Mouse (Mus musculus) bone marrow macrophage, adult 2 months (primary cell): Measurements from ENCODE around the gene Vmn1r4. TPM values are rescaled to one million over a fixed set of nuclear protein-coding genes. Genes with fewer than 3 reads are reported as not detected.

Source experiments
- H3K27ac ChIP-seq: 2 replicates; pipeline ENCODE4 v1.5.1; 2012; ENCODE audit warnings: low read depth, low read length; ENCODE audit not compliant: insufficient read depth
- H3K4me1 ChIP-seq: 2 replicates; pipeline ENCODE4 v1.6.1; 2012; ENCODE audit warnings: low read length; ENCODE audit not compliant: control insufficient read depth, insufficient read depth
- H3K4me3 ChIP-seq: 2 replicates; pipeline ENCODE4 v1.5.1; 2012; ENCODE audit warnings: mild to moderate bottlenecking, low read length, moderate library complexity; ENCODE audit not compliant: insufficient read depth
- CTCF ChIP-seq: IDR thresholded peaks from 2 replicates; pipeline ENCODE4 v1.5.1; 2012; ENCODE audit warnings: low read depth, mild to moderate bottlenecking, low read length, moderate library complexity
- POLR2A ChIP-seq: IDR thresholded peaks from 2 replicates; pipeline ENCODE4 v1.6.1; 2012; ENCODE audit warnings: mild to moderate bottlenecking, low read depth, low read length, borderline replicate concordance
- polyA plus RNA-seq: library from polyadenylated mRNA; stranded (reverse); fragments of >200 nt; gene quantifications from 2 replicates; pipeline ENCODE4 v1.2.4, GENCODE M21; 2012; ENCODE audit not compliant: missing spikeins, insufficient read depth, insufficient read length

Vmn1r4 gene
- polyA plus RNA-seq, 1 experiment, result not detected

GRCm38 (mm10) chr6:56902606-56903520, 21.0 kb upstream of the Vmn1r4 start:
- H3K27ac ChIP-seq, result no peak overlapping the region

GRCm38 (mm10) chr6:56903831-56904230, 20.0 kb upstream of the Vmn1r4 start:
- no peak overlapping the region for H3K4me3 ChIP-seq
- peaks cover 14% of the 10 kb centered on the region for H3K4me1 ChIP-seq
- no peak overlapping the region for H3K27ac ChIP-seq
- TF ChIP-seq CTCF, result no peak
- no peak for TF ChIP-seq POLR2A

More at GRCm38 (mm10) chr6:56902606-56903520, 21.0 kb upstream of the Vmn1r4 start:
- H3K4me1 ChIP-seq, result peaks cover 12% of the 10 kb centered on the region
- H3K4me3 ChIP-seq, result no peak overlapping the region
- no peak for TF ChIP-seq CTCF
- TF ChIP-seq POLR2A, result no peak

DNA sequence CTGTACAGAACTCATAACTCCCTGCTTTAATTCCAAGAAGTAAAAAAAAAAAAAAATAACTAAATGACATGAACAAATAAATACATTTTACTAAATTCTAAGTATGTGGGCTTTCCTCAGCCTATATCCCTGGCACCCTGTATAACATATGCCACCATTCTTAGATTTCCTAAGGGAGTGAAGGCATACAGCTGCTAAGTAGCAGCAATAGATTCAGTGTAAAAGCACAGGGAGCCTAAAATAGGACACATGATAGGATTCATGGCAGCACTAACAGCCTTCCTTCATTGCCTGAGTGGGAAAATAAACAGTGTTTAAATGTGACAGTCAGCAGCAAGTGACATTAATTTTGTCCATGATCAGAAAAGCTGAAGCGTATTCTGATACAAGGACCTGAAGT, 19.5 kb upstream of the Vmn1r4 start:
- Histone ChIP-seq H3K27ac (no peak overlapping the region), H3K4me3 (no peak overlapping the region), H3K4me1 (peaks cover 14% of the 10 kb centered on the region)
- no peak for TF ChIP-seq POLR2A
- TF ChIP-seq CTCF, result no peak

- TF ChIP-seq POLR2A (no peak), CTCF (no peak)
- Histone ChIP-seq H3K27ac (no peak overlapping the region), H3K4me1 (peaks cover 10% of the 10 kb centered on the region), H3K4me3 (no peak overlapping the region)
Observed at GRCm38 (mm10) chr6:56904982-56905381, 18.8 kb upstream of the Vmn1r4 start.

- Histone ChIP-seq H3K4me3 (no peak overlapping the region), H3K4me1 (peaks cover 10% of the 10 kb centered on the region), H3K27ac (no peak overlapping the region)
- TF ChIP-seq CTCF (no peak), POLR2A (no peak)
Observed at GRCm38 (mm10) chr6:56905486-56905885, 18.3 kb upstream of the Vmn1r4 start.

DNA sequence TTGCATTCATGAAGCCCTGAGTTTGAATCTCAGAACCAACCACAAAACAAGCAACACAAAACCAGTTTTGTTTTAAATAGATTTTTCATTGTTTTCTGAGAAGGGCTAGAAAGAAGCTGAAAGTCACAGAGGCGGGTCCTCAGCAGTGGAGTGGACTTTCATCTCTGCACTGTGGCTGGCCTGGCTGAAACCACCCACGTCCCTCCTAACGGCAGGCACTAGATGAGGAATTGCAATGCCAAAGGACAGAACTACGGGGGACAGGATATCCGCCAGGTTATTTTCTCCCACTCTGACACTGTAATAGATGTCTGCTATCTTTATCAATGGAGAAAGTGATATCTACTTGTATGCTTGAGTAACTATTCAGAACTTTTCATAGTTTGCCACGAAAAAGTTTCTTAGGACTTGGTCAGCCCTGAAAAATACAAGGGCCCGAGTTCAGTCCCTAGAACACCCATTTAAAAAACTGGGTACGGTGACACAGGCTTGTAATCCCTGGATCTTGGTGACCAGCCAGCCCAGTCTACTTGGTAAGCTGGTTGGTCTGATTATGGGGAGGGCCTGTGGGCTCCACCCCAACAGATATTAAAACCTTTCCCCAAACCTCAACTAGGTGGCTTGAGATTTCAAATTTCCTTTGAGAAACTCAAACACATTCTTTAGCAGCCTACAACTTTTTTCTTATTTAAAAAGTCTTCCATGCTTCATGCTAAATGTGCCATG, 17.5 kb upstream of the Vmn1r4 start:
- Histone ChIP-seq H3K4me3 (no peak overlapping the region), H3K27ac (no peak overlapping the region), H3K4me1 (peaks cover 10% of the 10 kb centered on the region)
- no peak for TF ChIP-seq CTCF
- no peak for TF ChIP-seq POLR2A

GRCm38 (mm10) chr6:56907973-56908372, 15.8 kb upstream of the Vmn1r4 start:
- no peak overlapping the region for H3K4me3 ChIP-seq
- H3K4me1 ChIP-seq, result peaks cover 4% of the 10 kb centered on the region
- H3K27ac ChIP-seq, result no peak overlapping the region
- no peak for TF ChIP-seq POLR2A

- TF ChIP-seq POLR2A (no peak), CTCF (no peak)
- no peak overlapping the region for H3K4me3 ChIP-seq
- no peak overlapping the region for H3K27ac ChIP-seq
- peaks cover 4% of the 10 kb centered on the region for H3K4me1 ChIP-seq
Observed at GRCm38 (mm10) chr6:56908397-56908796, 15.4 kb upstream of the Vmn1r4 start.

GRCm38 (mm10) chr6:56908912-56909311, 14.9 kb upstream of the Vmn1r4 start:
- TF ChIP-seq POLR2A (no peak), CTCF (peak; percentile 57; the same call in 1 of the 2 replicates)
- H3K4me3 ChIP-seq, result no peak overlapping the region
- no peak overlapping the region for H3K27ac ChIP-seq
- peaks cover 4% of the 10 kb centered on the region for H3K4me1 ChIP-seq

DNA sequence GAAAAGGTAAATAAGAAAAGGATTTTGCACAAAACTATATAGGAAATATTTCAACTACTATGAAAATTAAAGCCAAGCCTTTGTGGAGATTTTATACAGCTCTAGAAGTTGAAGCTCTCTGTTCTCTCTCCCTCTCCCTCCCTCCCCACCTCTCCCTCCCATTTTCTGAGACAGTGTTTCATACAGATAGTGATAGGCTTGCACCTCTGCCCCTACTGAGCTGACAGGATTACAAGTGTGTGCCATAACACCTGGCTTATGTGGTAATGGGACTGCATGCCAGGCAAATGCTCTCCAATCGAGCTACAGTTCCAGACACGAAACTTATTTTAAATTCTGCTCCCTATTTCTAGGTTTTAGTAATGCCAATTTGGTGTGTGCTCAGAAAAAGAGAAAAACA, 12.9 kb upstream of the Vmn1r4 start:
- TF ChIP-seq CTCF (no peak), POLR2A (no peak)
- Histone ChIP-seq H3K4me3 (no peak overlapping the region), H3K4me1 (peaks cover 4% of the 10 kb centered on the region), H3K27ac (no peak overlapping the region)
